Mouse (Mus musculus) liver (tissue): ENCODE data around the gene Cyp2c23.

Experiments
- DNase-seq: peaks from one replicate; pipeline ENCODE4 v3.0.0-alpha.2; 2020; ENCODE audit warnings: mixed read lengths

The Cyp2c23 gene

GRCm38 (mm10) chr19:44023066-44023465 lies 5.9 kb downstream of the Cyp2c23 start:
- peak; percentile 19 for DNase-seq

- no peak for DNase-seq
Observed at GRCm38 (mm10) chr19:44021502-44021901, 7.5 kb downstream of the Cyp2c23 start.

- DNase-seq = no peak
Observed at GRCm38 (mm10) chr19:44019739-44020138, 9.3 kb downstream of the Cyp2c23 start.

- no peak for DNase-seq
Observed at GRCm38 (mm10) chr19:44013862-44014261, 15.1 kb downstream of the Cyp2c23 start.

- DNase-seq = no peak
Observed at GRCm38 (mm10) chr19:44008784-44009183, 20.2 kb downstream of the Cyp2c23 start.

- DNase-seq = no peak
Observed at GRCm38 (mm10) chr19:44007186-44007585, 21.8 kb downstream of the Cyp2c23 start.

- no peak for DNase-seq
Observed at GRCm38 (mm10) chr19:44005025-44005424, 24.0 kb downstream of the Cyp2c23 start.

- no peak for DNase-seq
Observed at GRCm38 (mm10) chr19:44004261-44004660, 24.7 kb downstream of the Cyp2c23 start.

GRCm38 (mm10) chr19:44000720-44001119 lies 28.3 kb downstream of the Cyp2c23 start:
- no peak for DNase-seq

- no peak for DNase-seq
Observed at GRCm38 (mm10) chr19:44000061-44000460, 28.9 kb downstream of the Cyp2c23 start.

- DNase-seq = peak; percentile 22
Observed at GRCm38 (mm10) chr19:43998802-43999527, 30.0 kb downstream of the Cyp2c23 start.

GRCm38 (mm10) chr19:43998101-43998500 lies 30.9 kb downstream of the Cyp2c23 start:
- no peak for DNase-seq

- DNase-seq = no peak
Observed at GRCm38 (mm10) chr19:43995427-43995826, 33.6 kb downstream of the Cyp2c23 start.

- no peak for DNase-seq
Observed at GRCm38 (mm10) chr19:43992464-43992863, 36.5 kb downstream of the Cyp2c23 start.

- no peak for DNase-seq
Observed at GRCm38 (mm10) chr19:43990362-43990761, 38.6 kb downstream of the Cyp2c23 start.

GRCm38 (mm10) chr19:43986069-43986794 lies 42.8 kb downstream of the Cyp2c23 start, which contains the start of gene Cpn1:
Gene Cpn1 (minus strand): TSS chr19:43986556.
- DNase-seq = peak; percentile 48

- DNase-seq = no peak
Observed at GRCm38 (mm10) chr19:43981992-43982391, 47.0 kb downstream of the Cyp2c23 start.

- DNase-seq = no peak
Observed at GRCm38 (mm10) chr19:43980711-43981110, 48.3 kb downstream of the Cyp2c23 start.

GRCm38 (mm10) chr19:43977799-43978198 lies 51.2 kb downstream of the Cyp2c23 start:
- DNase-seq = no peak

- DNase-seq = peak; percentile 9
Observed at GRCm38 (mm10) chr19:43976661-43977060, 52.3 kb downstream of the Cyp2c23 start.

- DNase-seq = no peak
Observed at GRCm38 (mm10) chr19:43974221-43974620, 54.8 kb downstream of the Cyp2c23 start.

GRCm38 (mm10) chr19:43973711-43974110 lies 55.3 kb downstream of the Cyp2c23 start:
- no peak for DNase-seq

GRCm38 (mm10) chr19:43972129-43972528 lies 56.9 kb downstream of the Cyp2c23 start:
- DNase-seq = no peak

- DNase-seq = no peak
Observed at GRCm38 (mm10) chr19:43968436-43969026, 60.5 kb downstream of the Cyp2c23 start.
